Mouse (Mus musculus) ovary, postnatal 10 days (tissue): Measurements from ENCODE around the gene Fam84a.

Source experiments
- DNase-seq: peaks from one replicate; pipeline ENCODE4 v3.0.0; 2022; ENCODE audit warnings: low spot score

Fam84a gene

DNA sequence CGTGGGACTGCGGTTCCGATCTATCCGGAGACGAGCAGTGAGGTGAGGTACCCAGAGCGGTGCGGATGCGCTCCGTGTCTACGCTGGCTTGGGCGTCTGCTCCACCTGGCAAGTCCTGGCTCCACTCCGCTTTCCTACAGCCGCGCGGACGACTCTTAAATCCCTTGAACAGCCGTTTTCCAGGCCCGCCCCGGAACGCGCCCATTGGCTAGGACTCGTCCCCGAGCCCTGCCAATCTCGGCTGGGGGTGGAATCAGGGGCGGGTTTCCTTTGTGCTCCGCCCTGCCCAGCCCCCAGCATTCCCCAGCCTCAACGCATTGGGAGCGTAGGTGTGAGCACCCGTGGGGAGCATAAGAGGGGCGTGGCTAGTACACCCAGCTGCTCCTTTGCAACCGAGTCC is at the start of gene Fam84a:
Gene Fam84a (minus strand): TSS at position 134 of the 400 bp plus-strand sequence.
- DNase-seq: peak; percentile 77

DNA sequence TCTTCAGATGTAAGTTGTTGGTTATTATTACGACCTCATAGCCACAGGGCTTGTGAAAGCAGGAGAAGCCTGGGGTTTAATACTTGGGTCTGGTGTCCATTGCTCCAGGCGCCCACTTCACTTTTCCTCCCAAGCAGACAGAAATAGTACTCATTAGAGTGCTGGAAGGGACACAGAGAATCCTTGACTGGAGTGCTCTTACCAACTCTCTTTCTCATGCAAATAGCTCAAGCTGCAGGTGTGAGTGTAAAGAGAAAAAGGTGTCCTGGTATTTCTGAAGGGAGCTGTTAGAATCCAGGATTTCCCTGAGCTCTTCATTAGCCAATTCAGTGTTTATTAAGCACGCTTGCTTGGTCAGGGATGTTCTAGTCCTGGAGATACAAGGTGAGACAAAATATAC is 43.6 kb upstream of the Fam84a start:
- DNase-seq: no peak

DNA sequence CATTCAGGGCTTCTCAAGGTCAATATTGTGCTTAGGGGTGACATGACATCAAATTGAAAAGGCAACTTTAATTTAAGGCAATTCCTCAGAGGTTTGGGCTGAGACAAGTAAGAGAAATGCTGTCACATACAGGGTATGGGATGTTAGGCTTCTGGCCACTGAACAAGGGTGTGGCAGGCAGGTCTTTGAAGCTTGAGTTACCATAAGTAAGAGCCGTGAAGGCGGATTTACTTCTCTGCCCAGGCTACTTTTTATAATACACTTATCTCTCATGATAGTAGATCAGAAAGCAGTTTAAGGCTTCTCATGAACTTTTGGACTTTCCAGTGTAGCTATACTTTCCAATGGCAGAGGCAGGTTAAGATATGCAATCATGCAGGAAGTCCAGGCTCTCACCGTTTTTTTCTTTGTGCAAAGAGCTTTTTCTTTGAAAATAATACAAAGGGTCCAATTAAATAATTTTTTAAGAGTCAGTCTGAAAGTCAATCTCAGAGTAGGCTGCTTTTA is 34.9 kb upstream of the Fam84a start:
- no peak for DNase-seq

DNA sequence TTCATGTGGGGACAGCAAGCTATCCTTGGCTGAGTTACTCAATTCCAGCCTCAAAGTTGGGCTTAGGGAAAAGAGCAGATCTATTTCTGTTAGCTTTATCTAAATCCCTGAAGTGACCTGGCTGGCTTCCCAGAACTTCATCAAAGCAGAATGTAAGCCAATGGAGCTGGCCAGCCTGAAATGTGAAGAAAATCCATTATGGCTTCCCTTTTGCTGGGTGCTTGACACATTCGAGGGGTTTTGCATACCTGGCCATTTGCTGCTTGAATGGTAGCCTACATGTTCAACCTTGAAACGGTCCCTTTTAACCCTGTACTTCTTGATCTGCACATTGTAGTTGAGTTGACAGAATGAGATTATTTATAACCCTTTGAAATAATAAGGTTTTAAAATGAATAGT is 13.9 kb upstream of the Fam84a start:
- no peak for DNase-seq

DNA sequence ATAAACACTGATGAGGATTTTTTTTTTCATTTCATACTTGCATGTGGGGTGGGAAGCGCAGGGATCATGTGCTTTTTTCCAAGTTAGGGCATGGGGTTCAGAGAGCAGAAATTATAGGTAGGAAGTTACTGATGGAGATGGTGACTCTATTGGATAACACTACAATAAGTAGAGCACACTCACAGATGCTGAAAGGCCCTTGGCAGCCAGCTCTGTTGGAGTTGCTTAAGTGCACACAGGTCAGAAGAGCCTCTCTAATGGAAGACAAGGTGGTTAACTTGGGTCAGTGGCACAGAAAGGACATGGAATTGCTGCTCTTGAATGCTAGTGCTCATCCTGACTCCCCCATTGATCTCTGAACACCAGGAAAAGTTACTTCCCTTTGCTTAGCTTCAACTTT is 13.1 kb upstream of the Fam84a start:
- DNase-seq: no peak

DNA sequence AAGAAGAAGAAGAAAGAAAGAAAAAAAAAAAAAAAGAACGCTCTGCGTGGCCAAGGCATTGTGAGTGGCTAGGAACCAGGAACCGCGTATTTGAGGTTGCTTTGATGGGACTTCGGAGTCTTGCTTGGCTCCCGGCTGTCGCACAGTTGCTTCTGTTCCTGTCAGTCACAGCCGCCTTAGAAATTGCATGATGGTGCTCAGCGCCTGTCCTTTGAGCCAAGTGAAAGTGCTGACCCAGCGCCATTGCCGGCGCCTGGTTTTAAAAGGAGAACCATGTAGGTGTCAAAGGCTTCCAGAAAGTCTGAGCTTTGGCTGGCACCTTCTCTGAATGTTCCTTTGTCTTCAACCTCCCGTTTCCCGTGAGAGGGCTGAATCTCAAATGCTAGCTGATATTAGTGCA is 572 bp upstream of the Fam84a start:
- DNase-seq: no peak

DNA sequence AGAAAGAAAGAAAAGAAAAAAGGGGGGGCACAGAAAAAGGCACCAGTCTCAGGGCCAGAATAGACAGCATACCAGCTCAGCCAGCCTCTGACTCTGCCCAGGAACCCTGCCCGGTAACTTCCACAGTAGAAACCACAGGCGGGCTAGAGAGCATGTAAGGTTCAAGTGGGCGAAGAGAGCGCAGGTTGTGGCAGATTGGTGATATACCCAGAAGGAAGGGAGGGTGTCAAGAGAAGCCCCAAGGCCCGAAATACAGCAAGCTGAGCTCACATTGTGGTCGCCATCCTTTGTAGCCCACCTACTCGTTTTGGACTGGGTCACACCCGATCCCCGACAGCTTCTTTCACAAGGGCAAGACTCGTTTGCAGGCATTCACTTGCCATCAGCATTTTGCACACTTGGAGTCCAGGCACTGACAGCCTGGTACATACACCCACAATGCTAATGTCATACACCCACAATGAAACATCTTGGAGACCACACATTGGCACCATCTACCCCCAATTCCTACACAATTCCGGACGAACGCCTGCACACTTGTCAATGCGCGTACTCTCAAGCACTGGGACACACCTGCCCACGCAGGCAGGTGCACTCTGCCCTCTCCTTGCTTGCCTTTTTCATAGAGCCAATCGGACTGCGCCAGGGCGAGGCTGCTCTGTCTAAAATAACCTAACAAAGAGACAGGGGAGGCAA is 770 bp downstream of the Fam84a start:
- no peak for DNase-seq

DNA sequence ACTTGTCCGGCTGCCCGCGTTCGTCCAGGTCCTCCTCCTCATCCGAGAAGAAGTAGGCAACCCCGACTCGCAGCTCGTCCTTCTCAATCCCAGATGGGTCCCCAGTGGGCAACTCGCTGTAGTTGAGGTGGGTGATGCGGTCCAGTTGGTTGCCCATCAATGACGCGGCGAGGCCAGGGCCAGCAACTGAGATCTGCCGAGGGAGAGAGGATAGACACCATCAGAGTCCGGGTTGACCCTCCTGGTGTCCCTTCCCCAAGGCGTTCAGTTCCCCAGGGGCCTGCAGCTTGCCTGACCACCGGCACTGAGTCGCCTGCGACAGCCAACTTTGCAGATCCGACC is 1.3 kb downstream of the Fam84a start:
- DNase-seq: peak; percentile 7

DNA sequence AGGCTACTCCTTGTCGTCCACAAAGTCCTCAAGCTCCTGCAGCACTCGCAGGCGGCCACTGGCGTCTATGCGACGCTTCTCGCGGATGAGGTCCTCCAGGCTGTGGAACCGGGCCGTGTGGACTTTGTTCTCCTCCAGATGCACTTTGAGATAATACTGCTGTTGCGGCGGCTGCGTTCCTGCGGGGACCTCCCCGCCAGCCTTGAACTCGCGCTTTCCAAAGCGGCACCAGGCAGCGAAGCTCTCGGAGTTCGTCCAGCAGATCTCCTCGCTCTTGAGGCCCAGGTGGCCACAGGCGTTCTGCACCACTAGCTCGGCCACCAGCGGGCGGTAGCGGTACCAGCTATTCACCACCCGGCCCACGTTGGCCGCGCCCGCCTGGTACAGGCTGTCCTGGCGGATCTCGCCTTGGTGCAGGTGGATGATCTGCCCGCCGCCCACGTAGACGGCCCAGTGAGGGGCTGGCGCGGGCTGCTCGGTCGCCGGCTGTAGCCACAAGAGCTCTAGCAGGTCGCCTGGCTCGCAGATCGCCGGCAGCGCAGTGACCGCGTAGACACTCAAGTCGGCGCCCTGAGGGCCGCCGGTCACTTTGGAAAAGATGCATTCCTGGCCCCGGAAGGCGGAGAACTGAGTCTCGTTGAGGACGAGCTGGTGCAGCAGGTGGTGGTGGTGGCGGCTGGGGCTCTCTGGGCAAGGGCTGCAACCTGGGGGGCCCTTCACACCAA is 1.8 kb downstream of the Fam84a start:
- DNase-seq: peak; percentile 39

DNA sequence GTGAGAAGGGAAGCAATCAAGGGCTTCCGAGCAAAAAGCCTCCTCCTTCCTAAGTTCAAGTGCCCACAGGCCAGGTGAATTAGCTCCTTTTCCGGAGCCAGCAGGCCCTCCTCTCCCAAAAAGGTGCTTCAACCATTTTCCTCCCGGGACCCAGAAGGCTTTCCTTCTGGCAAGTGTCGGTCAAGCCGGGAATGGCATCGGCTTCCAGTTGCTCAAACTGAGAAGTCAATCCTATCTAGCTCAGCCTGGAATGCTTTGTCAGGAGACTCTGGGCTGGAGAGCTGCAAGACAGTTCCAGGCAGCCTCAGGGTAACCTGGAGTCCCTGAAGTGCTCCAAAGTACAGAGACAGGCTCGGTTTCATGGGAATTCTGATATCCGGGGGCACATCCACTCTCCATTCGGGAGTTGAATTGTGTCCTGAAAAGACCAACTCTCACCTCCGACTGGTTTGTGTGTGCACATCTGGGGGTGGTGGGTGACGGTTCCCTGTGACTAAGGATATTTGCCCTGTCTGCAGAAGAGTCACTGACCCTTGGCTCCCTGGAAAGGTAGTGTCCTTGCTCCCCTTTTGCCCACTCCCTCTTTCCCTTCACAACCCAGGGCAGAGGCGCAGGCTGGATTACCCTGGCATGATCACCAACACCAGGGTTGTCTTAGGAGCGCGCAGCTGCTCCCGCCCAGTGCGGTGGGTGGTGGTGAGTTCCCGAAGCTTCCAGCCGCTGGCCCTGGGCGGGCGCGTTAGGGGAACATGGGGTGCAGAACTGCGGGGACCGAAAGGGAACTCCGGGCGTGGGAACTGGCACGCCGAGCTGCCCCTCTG is 2.6 kb downstream of the Fam84a start:
- DNase-seq: peak; percentile 8

DNA sequence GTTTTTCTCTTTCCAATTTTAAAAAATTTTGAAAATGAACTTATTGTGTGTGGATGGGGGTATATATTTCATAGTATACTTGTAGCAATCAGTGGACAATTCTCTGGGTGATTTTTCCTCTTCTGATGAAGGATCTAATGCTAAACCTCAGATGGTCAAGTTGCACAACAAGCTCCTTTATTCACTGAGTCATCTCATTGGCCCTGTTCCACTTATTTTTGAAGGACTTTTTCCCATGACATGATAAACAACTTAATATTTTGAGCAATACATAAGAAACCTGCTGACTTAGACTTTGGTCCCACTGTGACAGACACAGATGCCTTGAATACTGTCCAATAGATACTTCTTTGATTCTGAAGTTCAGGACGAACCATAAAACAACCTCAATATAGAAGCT is 14.8 kb downstream of the Fam84a start:
- no peak for DNase-seq

DNA sequence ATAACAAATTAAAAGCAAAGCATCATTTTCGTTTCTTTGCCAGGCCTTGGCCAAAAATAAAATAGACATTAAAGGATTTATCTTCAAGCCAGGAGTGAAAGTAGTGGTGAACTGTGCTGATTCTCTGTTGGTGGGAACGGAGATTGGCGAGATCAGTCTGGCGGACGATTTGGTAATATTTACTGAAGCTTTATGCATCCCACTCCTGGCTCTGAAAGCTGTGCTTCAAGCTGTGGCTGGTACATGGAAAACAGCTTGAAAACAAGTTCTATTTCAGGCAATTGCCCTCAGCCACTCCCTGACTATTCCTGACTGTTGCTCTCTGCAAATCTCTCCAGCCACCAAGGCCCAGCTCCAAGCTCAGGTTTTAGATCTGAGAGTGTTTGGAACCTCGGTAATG is 37.1 kb downstream of the Fam84a start:
- DNase-seq: no peak

DNA sequence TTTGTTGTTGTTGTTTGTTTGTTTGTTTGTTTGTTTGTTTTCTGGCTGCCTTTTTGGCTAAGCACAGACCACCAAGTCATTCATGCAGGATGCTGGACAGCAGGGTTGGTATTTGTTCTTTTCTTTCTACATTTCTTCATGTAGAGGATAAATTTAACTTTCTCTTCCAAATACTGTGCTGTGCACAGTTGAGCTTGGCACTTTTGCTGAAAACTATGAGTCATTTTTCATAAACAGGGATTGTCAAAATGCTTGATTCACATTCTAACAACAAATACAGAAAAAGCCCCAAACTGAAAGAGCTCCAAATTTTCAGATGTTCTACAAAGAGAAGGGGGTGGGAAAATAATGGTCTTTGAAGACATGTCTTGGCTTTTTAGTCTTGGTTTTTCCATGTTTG is 54.9 kb downstream of the Fam84a start:
- no peak for DNase-seq
